8 mouse cellular contexts compared by ENCODE assay signal in the genomic region with DNA sequence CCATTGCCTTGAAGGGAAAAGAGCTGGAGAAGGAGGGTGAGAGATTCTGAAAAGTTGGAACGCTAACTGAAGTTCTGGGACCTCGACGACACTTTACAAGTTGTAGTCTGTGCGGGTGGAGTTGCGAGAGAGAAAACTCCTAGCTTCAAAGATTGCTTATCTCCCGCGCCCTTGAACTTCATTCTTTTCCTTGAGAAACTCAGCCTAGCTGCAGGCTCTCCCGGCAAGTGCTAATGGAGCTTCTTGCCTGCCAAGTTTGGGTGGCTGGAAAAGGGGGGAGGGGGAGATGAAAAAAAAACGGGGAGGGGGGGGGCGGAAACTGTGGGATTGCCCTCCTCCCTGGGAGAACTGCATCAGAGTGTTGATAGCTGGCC. TPM values are rescaled to one million over a fixed set of nuclear protein-coding genes. Genes with fewer than 3 reads are reported as not detected.
DNase-seq lines count a peak whose midpoint lies in the region; ATAC-seq lines count a peak whose summit lies in the region.

No protein-coding gene starts in this region.

- no peak for ATAC-seq in lung, embryonic 16.5 days (ENCODE audit: low read depth)
- ATAC-seq in limb, embryonic 13.5 days (ENCODE audit: low FRiP score, low read depth), result no peak
- ATAC-seq in stomach, embryonic 15.5 days (ENCODE audit: insufficient read depth, low FRiP score, low read depth), result no peak

- peaks cover 18% of the 10 kb centered on the region for H3K4me1 ChIP-seq in lung, embryonic 16.5 days (replicated peaks; ENCODE audit: control insufficient read depth, insufficient read depth, low read length)
- H3K4me1 ChIP-seq in limb, embryonic 13.5 days, result peaks cover 49% of the 10 kb centered on the region
- H3K4me1 ChIP-seq in stomach, embryonic 15.5 days, result peaks cover 38% of the 10 kb centered on the region

- 1% methylated on average over 9 of the region's 10 CpGs for WGBS in lung, embryonic 16.5 days
- WGBS in limb, embryonic 13.5 days, result 0% methylated on average over 9 of the region's 10 CpGs
- under 1% methylated on average over 10 of the region's 10 CpGs for WGBS in stomach, embryonic 15.5 days

- H3K4me3 ChIP-seq in lung, embryonic 16.5 days (ENCODE audit: low read length), result peak overlapping the region; percentile 83
- H3K4me3 ChIP-seq in limb, embryonic 13.5 days, result peak overlapping the region; percentile 67
- H3K4me3 ChIP-seq in stomach, embryonic 15.5 days (replicated peaks), result peak overlapping the region; percentile 67

- peak overlapping the region; percentile 95 for H3K27ac ChIP-seq in lung, embryonic 16.5 days (ENCODE audit: low read length)
- H3K27ac ChIP-seq in limb, embryonic 13.5 days, result peak overlapping the region; percentile 86
- H3K27ac ChIP-seq in stomach, embryonic 15.5 days, result peak overlapping the region; percentile 72

- H3K9ac ChIP-seq in lung, embryonic 16.5 days (ENCODE audit: low read length), result peak overlapping the region; percentile 92
- peak overlapping the region; percentile 92 for H3K9ac ChIP-seq in limb, embryonic 13.5 days
- H3K9ac ChIP-seq in stomach, embryonic 15.5 days, result peak overlapping the region; percentile 74

- H3K27me3 ChIP-seq in lung, embryonic 16.5 days (ENCODE audit: control insufficient read depth, insufficient read depth, low read depth, low read length), result no peaks in the 10 kb centered on the region
- H3K27me3 ChIP-seq in limb, embryonic 13.5 days, result no peaks in the 10 kb centered on the region
- H3K27me3 ChIP-seq in stomach, embryonic 15.5 days (replicated peaks), result 0 out of 2 replicates have a peak, but pooled peaks cover 3% of the 10 kb centered on the region

- H3K36me3 ChIP-seq in lung, embryonic 16.5 days (ENCODE audit: control insufficient read depth, insufficient read depth, low read length), result no peaks in the 10 kb centered on the region
- peaks cover 6% of the 10 kb centered on the region; the same call in 1 of the 2 replicates for H3K36me3 ChIP-seq in limb, embryonic 13.5 days
- H3K36me3 ChIP-seq in stomach, embryonic 15.5 days, result no peaks in the 10 kb centered on the region

- H3K4me2 ChIP-seq in lung, embryonic 16.5 days (ENCODE audit: low read depth, low read length), result peak overlapping the region; percentile 94
- H3K4me2 ChIP-seq in limb, embryonic 13.5 days (replicated peaks), result peak overlapping the region; percentile 87
- peak overlapping the region; percentile 95 for H3K4me2 ChIP-seq in stomach, embryonic 15.5 days

- H3K9me3 ChIP-seq in lung, embryonic 16.5 days (ENCODE audit: control insufficient read depth, low read length), result no peaks in the 10 kb centered on the region
- no peaks in the 10 kb centered on the region for H3K9me3 ChIP-seq in limb, embryonic 13.5 days
- no peaks in the 10 kb centered on the region for H3K9me3 ChIP-seq in stomach, embryonic 15.5 days

- peak; percentile 68 to 88 for DNase-seq in adrenal gland, adult (ENCODE audit: inconsistent age in 2 of 2, low spot score in 1 of 2)
- DNase-seq in adrenal gland, postnatal 25 days, result no peak
- no peak for DNase-seq in lung, postnatal 25 days (ENCODE audit: low spot score)
- DNase-seq in thymus, adult 18-20 months, result no peak
- no peak for DNase-seq in urinary bladder, postnatal 14 days (ENCODE audit: low spot score)

RNA-seq across cellular contexts. Expression of a gene that starts 0.9 kb away (rescaled TPM):
- total RNA-seq in adrenal gland, postnatal 25 days (2021), result 388 and 389 TPM in 2 replicates
- polyA plus RNA-seq in lung, embryonic 16.5 days (2015; fragmentation: Nextera tagmentation; extraction: Ambion mirVana), result 90.5 and 107 TPM in 2 replicates
- 81.8 and 89.5 TPM in 2 replicates for polyA plus RNA-seq in limb, embryonic 13.5 days (2015; fragmentation: Nextera tagmentation; extraction: Ambion mirVana)
- polyA plus RNA-seq in stomach, embryonic 15.5 days (2015; fragmentation: Nextera tagmentation; extraction: Ambion mirVana), result 63.5 and 66.0 TPM in 2 replicates

Comparison
In these comparisons a context has a peak if more than half of its experiments do, and no peak if none do; other contexts are left out.
1. DNase-seq: peak in adrenal gland, adult (2 of 2); none in adrenal gland, postnatal 25 days (single experiment), lung, postnatal 25 days (single experiment), thymus, adult 18-20 months (0 of 2) and urinary bladder, postnatal 14 days (single experiment).
2. Peak in every context shown above with its lines, with median percentiles within 50 percentile points of each other: H3K27ac ChIP-seq, H3K4me2 ChIP-seq, H3K4me3 ChIP-seq and H3K9ac ChIP-seq.